Mouse (Mus musculus) limb, embryonic 12.5 days (tissue): ENCODE data around the gene Rdh16f1. TPM values are rescaled to one million over a fixed set of nuclear protein-coding genes. Genes with fewer than 3 reads are reported as not detected.

Experiments
- ATAC-seq: fragments of 200-750 bp; cut with Nextera tagmentation; 2 replicates; pipeline ENCODE4 v1.8.0; 2017; ENCODE audit warnings: low read depth, moderate TSS enrichment; ENCODE audit not compliant: insufficient number of reproducible peaks, insufficient read depth, low FRiP score, low TSS enrichment
- H3K27ac ChIP-seq: fragments of 300-500 bp; sonication (generic); 2 replicates; pipeline ENCODE4 v1.5.1; 2016; ENCODE audit warnings: mild to moderate bottlenecking, moderate library complexity
- H3K27me3 ChIP-seq: fragments of 300-500 bp; sonication (generic); 2 replicates; pipeline ENCODE4 v1.6.1; 2016; ENCODE audit warnings: mild to moderate bottlenecking, moderate library complexity
- H3K36me3 ChIP-seq: fragments of 300-500 bp; sonication (generic); 2 replicates; pipeline ENCODE4 v1.6.1; 2016; ENCODE audit warnings: mild to moderate bottlenecking, moderate library complexity
- H3K4me1 ChIP-seq: fragments of 300-500 bp; sonication (generic); replicated peaks from 2 replicates; pipeline ENCODE4 v1.6.1; 2016
- H3K4me2 ChIP-seq: fragments of 300-500 bp; sonication (generic); 2 replicates; pipeline ENCODE4 v1.6.1; 2016; ENCODE audit warnings: mild to moderate bottlenecking, moderate library complexity
- H3K4me3 ChIP-seq: fragments of 300-500 bp; sonication (generic); replicated peaks from 2 replicates; pipeline ENCODE4 v1.5.1; 2016; ENCODE audit warnings: mild to moderate bottlenecking
- H3K9ac ChIP-seq: fragments of 300-500 bp; sonication (generic); replicated peaks from 2 replicates; pipeline ENCODE4 v1.6.1; 2016; ENCODE audit warnings: mild to moderate bottlenecking, moderate library complexity
- H3K9me3 ChIP-seq: fragments of 300-500 bp; sonication (generic); 2 replicates; pipeline ENCODE4 v1.6.1; 2016; ENCODE audit warnings: mild to moderate bottlenecking, moderate library complexity
- WGBS: fragments of 180-500 bp; shearing (Covaris S2); methylation state at CpG from one replicate; pipeline ENCODE4 v1.1.7; 2016; 5-methylcytosine and 5-hydroxymethylcytosine counted together
- polyA plus RNA-seq: library from polyadenylated mRNA; unstranded; fragments of >200 nt; fragmentation: Nextera tagmentation; extraction: Ambion mirVana; gene quantifications from 2 replicates; pipeline ENCODE4 v1.2.1, GENCODE M21; 2016

Gene Rdh16f1
- 0.16 TPM in 1 of 2 replicates, not detected in the other for polyA plus RNA-seq

DNA sequence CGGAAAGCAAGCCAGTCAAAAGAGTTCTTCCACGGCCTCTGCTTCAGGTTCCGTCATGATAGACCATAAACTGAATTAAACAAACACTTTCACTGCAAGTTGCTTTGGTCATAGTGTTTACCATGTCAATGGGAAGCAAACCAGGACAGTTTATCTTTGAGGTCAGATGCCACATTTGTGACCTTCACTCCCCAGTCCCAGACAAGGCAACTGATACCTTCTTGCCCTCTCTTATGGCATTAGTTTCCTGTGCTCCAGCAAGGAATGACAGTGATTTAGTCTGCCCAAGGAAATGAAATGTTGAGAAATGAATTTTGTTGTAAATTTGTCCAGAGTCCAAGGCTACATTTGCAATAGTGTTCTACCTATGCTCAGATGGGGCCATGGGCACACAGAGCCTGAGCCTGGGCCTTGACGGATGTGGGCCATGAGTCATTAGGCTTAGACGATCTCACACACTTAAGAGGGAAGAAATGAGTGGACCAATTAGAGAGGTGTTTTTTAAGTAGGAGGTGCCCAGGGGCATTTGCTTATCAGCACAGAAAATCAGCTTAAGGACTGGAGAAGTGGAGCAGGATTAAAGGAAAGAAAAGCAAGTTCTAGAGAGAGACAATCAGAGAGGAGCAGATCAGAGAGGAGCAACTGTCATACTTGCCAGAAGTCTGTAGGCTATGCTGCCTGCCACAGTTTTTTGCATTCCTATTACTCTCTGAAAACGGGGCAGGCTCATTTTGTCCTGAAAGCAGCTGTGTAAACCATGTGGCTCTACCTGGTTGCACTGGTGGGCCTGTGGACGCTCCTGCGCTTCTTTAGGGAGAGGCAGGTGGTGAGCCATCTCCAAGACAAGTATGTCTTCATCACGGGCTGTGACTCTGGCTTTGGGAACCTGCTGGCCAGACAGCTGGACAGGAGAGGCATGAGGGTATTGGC, at the start of gene Rdh16f1, which contains the start of gene Rdh1:
Rdh16f1 (plus strand) TSS at position 607 of the 930 bp plus-strand sequence.
Rdh1 (plus strand) TSS at position 541 of the 930 bp plus-strand sequence.
- H3K4me1 ChIP-seq = no peaks in the 10 kb centered on the region
- H3K9ac ChIP-seq = no peak within 1 kb of the TSS
- no peak for ATAC-seq
- no peaks in the 10 kb centered on the region for H3K27me3 ChIP-seq
- H3K4me3 ChIP-seq = no peak within 1 kb of the TSS
- no peak within 1 kb of the TSS for H3K4me2 ChIP-seq
- no peaks in the 10 kb centered on the region for H3K36me3 ChIP-seq
- no peaks in the 10 kb centered on the region for H3K9me3 ChIP-seq
- H3K27ac ChIP-seq = no peak within 1 kb of the TSS
- WGBS = 65% methylated on average over 9 of the region's 9 CpGs

DNA sequence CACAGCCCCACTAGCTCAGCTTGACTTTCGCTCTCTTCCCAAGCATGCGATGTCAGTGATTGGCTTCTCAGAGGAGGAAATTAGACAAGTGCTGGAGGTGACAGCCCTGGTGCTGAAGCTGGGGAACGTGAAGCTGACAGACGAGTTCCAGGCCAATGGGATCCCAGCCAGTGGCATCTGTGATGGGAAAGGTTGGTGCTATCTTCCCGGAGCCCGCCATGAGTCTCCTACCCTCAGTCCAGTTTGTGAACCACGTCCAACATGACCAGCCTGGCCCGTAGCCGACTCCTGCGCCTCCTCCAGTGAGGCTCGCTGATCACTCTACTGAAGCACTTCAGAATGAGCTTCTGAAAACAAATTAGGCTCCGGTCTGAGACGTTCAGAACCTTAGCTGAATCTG, 49.3 kb upstream of the Rdh16f1 start:
- WGBS = 80% methylated on average over 13 of the region's 13 CpGs
- no peak overlapping the region for H3K4me3 ChIP-seq
- H3K27ac ChIP-seq = no peak overlapping the region
- no peaks in the 10 kb centered on the region for H3K27me3 ChIP-seq
- H3K9me3 ChIP-seq = no peaks in the 10 kb centered on the region
- peaks cover 17% of the 10 kb centered on the region for H3K4me1 ChIP-seq
- no peaks in the 10 kb centered on the region for H3K36me3 ChIP-seq
- no peak overlapping the region for H3K9ac ChIP-seq
- ATAC-seq = no peak
- no peak overlapping the region for H3K4me2 ChIP-seq

DNA sequence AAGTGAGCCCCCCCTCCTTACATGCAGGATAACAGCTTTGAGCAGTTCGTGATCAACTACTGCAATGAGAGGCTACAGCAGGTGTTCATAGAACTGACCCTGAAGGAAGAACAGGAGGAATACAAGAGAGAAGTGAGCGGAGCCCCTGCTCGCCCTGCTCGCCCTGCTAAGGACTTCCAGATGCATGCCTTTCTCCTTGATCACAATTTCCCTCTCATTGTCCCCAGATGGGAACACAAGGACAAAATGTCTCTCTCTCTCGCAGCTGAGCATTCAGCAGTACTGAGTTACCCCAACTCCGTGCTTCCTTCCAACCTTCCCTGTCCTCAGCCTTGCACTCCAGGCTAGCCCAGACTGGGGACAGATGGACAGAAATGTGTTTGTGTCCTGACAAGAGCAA, 46.9 kb upstream of the Rdh16f1 start:
- Histone ChIP-seq H3K36me3 (no peaks in the 10 kb centered on the region), H3K27ac (no peak overlapping the region), H3K4me2 (no peak overlapping the region), H3K4me3 (no peak overlapping the region), H3K27me3 (no peaks in the 10 kb centered on the region), H3K4me1 (peaks cover 17% of the 10 kb centered on the region), H3K9me3 (no peaks in the 10 kb centered on the region), H3K9ac (no peak overlapping the region)
- WGBS = 42% methylated on average over 6 of the region's 6 CpGs
- ATAC-seq = no peak

DNA sequence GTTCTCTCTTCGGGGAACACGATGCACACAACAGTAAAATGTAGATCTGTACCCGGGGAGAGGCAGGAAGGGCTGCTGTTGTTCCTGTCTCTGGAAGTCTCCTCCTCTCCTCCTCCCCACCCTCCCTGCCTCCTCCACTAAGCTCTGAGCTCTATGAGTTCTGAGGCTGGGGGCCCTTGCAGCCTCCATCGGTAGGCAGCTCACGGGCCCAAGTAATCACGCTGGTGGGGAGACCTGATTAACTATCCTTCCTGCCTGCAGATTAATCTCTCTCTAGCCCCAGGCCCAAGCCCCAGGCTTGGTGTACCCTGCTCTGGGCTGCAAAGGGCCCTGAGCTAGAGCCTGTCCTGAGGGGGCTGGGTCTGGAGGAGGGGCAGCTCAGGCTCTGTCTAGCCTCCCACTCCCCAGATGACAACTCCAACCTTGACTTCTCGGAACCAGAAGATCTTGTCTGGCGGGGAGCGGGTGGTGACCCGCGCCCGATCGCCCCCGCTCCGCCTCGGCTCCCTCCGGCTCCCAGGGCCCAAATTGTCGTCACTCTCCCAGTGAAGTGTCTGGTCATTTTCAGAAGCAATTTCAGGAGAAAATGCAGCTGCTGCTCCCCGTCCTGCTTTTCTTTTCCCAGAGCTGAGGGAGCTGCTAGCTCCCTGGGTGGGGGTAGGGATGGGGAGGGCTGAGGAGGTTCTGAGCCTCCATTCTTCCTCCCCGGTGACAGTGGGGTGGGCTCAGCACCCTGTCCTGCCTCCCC, 37.7 kb upstream of the Rdh16f1 start:
- ATAC-seq = no peak
- H3K4me3 ChIP-seq = 0 out of 2 replicates have a peak overlapping the region, but pooled peaks have one; percentile 7

DNA sequence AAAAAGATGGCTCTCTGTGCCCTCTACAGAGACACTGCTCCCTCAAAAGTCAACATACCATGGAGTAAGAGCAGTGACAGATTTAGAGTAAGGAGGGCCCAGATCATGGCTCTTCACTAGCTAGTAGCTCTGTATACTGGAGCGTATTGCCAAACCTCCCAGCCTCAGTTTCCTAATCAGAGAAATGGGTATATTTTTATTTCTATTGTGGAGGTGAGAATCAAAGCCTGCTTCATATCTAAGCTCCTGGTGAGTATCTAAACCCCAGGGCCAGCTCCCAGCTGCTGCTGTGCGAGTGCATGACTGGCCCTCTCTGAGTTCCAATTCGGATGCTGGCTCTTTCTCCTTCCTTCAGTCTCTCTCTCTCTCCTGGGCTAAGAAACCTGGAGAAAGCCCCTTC, 35.4 kb upstream of the Rdh16f1 start, which contains the start of gene Tac2:
Tac2 (plus strand) TSS at position 301 of the 400 bp plus-strand sequence.
- H3K27me3 ChIP-seq = peaks cover 70% of the 10 kb centered on the region
- H3K4me1 ChIP-seq = peaks cover 25% of the 10 kb centered on the region
- 81% methylated on average over 3 of the region's 3 CpGs for WGBS
- no peak within 1 kb of the TSS for H3K9ac ChIP-seq
- H3K4me2 ChIP-seq = no peak within 1 kb of the TSS
- no peak within 1 kb of the TSS for H3K4me3 ChIP-seq
- H3K9me3 ChIP-seq = no peaks in the 10 kb centered on the region
- H3K36me3 ChIP-seq = no peaks in the 10 kb centered on the region
- H3K27ac ChIP-seq = no peak within 1 kb of the TSS
- ATAC-seq = no peak

More for the DNA sequence above, 37.7 kb upstream of the Rdh16f1 start:
- 13% methylated on average over 20 of the region's 20 CpGs for WGBS
- Histone ChIP-seq H3K27me3 (peaks cover 58% of the 10 kb centered on the region), H3K9me3 (no peaks in the 10 kb centered on the region), H3K4me1 (peaks cover 30% of the 10 kb centered on the region), H3K36me3 (no peaks in the 10 kb centered on the region), H3K27ac (no peak overlapping the region), H3K4me2 (peak overlapping the region; percentile 45), H3K9ac (peak overlapping the region; percentile 47)

DNA sequence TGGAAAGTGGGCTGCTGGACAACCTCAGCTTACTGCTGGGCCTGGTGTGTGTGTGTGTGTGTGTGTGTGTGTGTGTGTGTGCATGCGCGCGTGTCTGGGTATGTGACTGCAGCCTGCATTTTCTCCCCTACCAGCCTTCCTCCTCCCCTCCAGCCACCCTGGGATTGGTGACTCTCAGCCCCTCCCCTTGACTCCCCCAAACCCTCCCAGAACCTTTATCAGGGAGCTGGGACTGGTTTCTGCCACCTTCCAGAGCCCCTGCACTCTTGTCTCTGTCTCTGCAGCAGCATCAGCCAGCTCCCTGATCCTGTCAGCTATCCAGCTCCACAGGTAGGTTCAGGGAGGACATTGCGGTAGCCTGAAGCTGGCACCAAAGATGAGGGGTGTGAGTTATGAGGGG, 34.5 kb upstream of the Rdh16f1 start:
- Histone ChIP-seq H3K27ac (no peak overlapping the region), H3K27me3 (peaks cover 62% of the 10 kb centered on the region), H3K4me2 (no peak overlapping the region), H3K4me1 (peaks cover 25% of the 10 kb centered on the region), H3K9ac (no peak overlapping the region), H3K9me3 (no peaks in the 10 kb centered on the region), H3K36me3 (no peaks in the 10 kb centered on the region), H3K4me3 (no peak overlapping the region)
- no peak for ATAC-seq
- WGBS = 59% methylated on average over 4 of the region's 4 CpGs

DNA sequence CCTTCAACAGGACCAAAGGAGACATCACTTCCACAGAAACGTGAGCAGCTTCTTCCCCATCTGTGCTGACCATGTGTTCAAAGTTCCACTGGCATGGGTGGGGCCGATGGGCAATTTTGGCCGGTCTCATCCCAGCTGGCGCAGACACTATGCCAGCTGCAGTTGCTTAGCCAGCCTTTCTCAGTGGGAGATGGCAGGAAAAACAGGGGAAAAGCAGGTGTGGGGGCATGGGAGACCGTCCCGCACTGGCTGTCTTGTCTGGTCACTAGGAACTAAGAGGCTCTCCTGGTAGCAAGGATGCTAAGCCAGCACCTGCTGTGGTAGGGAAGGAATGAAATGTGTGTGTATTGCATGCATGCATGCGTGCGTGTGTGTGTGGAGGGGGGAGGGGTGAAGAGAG, 31.1 kb upstream of the Rdh16f1 start:
- Histone ChIP-seq H3K9me3 (no peaks in the 10 kb centered on the region), H3K4me3 (no peak overlapping the region), H3K9ac (no peak overlapping the region), H3K36me3 (no peaks in the 10 kb centered on the region), H3K27ac (no peak overlapping the region), H3K27me3 (peaks cover 35% of the 10 kb centered on the region), H3K4me1 (peaks cover 14% of the 10 kb centered on the region), H3K4me2 (no peak overlapping the region)
- WGBS = 77% methylated on average over 8 of the region's 8 CpGs
- ATAC-seq = no peak

DNA sequence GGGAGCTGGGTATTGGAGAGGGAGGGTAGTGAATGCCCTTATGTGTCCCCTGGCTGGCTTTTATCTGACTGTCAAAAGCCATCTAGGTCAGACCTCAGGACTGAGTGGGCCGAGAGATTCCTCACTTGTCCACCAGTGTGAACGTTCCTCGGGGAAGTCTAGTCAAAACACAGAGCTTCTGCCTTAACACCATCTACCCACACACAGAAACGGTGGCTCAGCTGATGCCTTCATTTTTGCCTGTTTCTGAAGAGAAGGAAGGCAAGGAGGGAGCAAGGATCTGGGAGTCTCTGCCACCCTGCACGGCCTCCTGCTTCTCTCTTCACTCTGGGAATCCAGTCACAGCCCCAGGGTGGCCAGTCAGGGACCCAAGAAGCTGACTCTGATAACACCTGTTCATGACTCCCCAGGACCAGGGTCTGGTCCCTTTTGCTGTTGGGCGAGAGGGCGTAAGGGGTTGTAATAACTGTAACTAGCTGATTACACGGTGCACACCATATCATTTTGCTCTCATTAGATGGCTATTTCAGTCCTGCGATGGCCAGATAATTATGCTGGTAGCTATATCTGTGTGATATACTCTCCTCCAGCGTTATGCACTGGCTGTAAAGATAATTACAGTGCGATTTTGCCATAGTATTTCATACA, 29.2 kb upstream of the Rdh16f1 start:
- no peak overlapping the region for H3K4me3 ChIP-seq
- WGBS = 67% methylated on average over 11 of the region's 11 CpGs
- peaks cover 22% of the 10 kb centered on the region for H3K27me3 ChIP-seq
- ATAC-seq = no peak
- no peaks in the 10 kb centered on the region for H3K36me3 ChIP-seq
- no peak overlapping the region for H3K9ac ChIP-seq
- H3K27ac ChIP-seq = no peak overlapping the region
- no peak overlapping the region for H3K4me2 ChIP-seq
- H3K9me3 ChIP-seq = no peaks in the 10 kb centered on the region
- peaks cover 6% of the 10 kb centered on the region; the same call in 1 of the 2 replicates for H3K4me1 ChIP-seq

DNA sequence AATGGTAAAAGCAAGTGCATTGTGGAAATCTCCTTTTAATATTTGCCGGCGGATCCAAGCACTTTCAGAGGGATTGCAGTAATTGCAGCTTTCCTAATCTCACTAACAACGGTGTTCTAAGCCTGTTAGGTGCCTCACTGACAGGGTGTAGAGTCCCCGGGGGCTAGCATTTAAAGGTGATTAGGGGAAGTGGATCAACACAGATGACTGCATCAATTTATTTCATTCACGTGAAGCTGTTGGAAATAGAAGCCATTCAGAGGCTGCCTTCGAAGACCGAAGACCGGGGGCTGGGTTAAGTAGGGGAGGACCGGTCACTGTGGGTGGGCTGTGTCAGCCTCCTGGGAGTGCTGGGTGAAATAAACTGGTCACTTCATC, 28.7 kb upstream of the Rdh16f1 start:
- ATAC-seq = no peak
- Histone ChIP-seq H3K9ac (no peak overlapping the region), H3K4me3 (no peak overlapping the region), H3K36me3 (no peaks in the 10 kb centered on the region), H3K9me3 (no peaks in the 10 kb centered on the region), H3K27me3 (peaks cover 16% of the 10 kb centered on the region), H3K27ac (no peak overlapping the region), H3K4me1 (peaks cover 6% of the 10 kb centered on the region; the same call in 1 of the 2 replicates), H3K4me2 (no peak overlapping the region)
- WGBS = 44% methylated on average over 9 of the region's 9 CpGs

DNA sequence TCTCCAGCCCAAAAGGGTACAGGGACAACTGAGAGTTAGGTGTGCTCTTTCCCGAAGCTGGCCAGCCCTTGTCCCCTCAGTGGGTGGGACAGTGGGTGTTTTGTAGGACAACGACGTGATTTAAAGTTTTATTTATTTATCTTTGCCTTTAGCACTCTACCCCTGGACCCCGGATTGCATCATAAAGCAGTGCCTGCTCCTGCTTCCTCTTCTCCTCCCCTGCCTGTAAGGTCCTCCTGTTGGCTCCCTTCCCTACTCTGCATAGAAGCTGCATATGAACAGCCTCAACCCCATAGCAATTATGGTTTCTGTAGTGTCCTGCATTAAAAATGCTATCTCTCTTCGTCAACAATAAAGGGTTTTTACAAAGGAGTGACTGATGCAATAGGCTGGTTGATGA, 28.2 kb upstream of the Rdh16f1 start:
- Histone ChIP-seq H3K4me1 (peaks cover 6% of the 10 kb centered on the region; the same call in 1 of the 2 replicates), H3K4me2 (no peak overlapping the region), H3K27me3 (peaks cover 15% of the 10 kb centered on the region), H3K4me3 (no peak overlapping the region), H3K9ac (no peak overlapping the region), H3K27ac (no peak overlapping the region), H3K36me3 (no peaks in the 10 kb centered on the region), H3K9me3 (no peaks in the 10 kb centered on the region)
- 24% methylated on average over 5 of the region's 5 CpGs for WGBS
- ATAC-seq = no peak

DNA sequence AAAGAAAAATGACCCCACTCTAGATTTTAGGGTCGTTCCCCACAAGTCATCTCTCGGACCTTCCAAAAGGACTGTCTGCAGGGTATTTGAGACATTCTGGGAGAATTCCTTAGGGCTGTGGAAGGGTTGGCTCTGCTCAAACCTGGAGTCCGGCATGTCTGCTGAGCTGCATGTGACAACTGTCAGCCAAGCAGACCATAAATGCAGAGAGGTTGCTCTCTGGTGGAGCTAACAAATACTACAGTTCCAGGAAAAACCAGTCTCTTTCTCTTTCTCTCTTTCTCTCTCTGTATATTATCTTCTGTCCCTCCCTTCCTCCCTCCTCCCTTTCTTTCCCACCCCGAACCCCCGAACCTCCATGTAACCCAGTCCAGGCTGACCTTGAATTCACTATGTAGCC, 25.2 kb upstream of the Rdh16f1 start:
- Histone ChIP-seq H3K27me3 (no peaks in the 10 kb centered on the region; the same call in 1 of the 2 replicates), H3K27ac (no peak overlapping the region), H3K36me3 (no peaks in the 10 kb centered on the region), H3K4me2 (no peak overlapping the region), H3K9ac (no peak overlapping the region), H3K9me3 (peaks cover 3% of the 10 kb centered on the region; the same call in 1 of the 2 replicates), H3K4me3 (no peak overlapping the region), H3K4me1 (peaks cover 8% of the 10 kb centered on the region; the same call in 1 of the 2 replicates)
- 51% methylated on average over 5 of the region's 5 CpGs for WGBS
- ATAC-seq = no peak
